In genomic region chr13:41491981-41492702, GRCm38 (mm10) we compare ENCODE assay signal across 26 mouse cellular contexts. TPM values are rescaled to one million over a fixed set of nuclear protein-coding genes. Genes with fewer than 3 reads are reported as not detected.
DNase-seq lines count a peak whose midpoint lies in the region; ATAC-seq and TF ChIP-seq lines count a peak whose summit lies in the region.
"Had no signal": no experiment of that assay in that cellular context is flagged by ENCODE, and none has a peak within 500 bp of the region (broad histone marks: within the 10 kb centered on the region; RNA-seq: fewer than 3 reads in every experiment).

No protein-coding gene starts in this region.

- no peaks in the 10 kb centered on the region for H3K36me3 ChIP-seq in forebrain, embryonic 16.5 days (ENCODE audit: control insufficient read depth, insufficient read depth)
- no peaks in the 10 kb centered on the region for H3K36me3 ChIP-seq in forebrain, embryonic 12.5 days (replicated peaks)
- H3K36me3 ChIP-seq in hindbrain, embryonic 14.5 days (replicated peaks; ENCODE audit: control insufficient read depth, insufficient read depth): no peaks in the 10 kb centered on the region
- no peaks in the 10 kb centered on the region for H3K36me3 ChIP-seq in hindbrain, embryonic 11.5 days (ENCODE audit: control insufficient read depth, insufficient read depth, low read length)
- H3K36me3 ChIP-seq in midbrain, embryonic 11.5 days (ENCODE audit: control insufficient read depth, insufficient read depth, low read length): no peaks in the 10 kb centered on the region
- H3K36me3 ChIP-seq in midbrain, embryonic 15.5 days (replicated peaks): no peaks in the 10 kb centered on the region
- H3K36me3 ChIP-seq: heart, embryonic 13.5 days; kidney, embryonic 15.5 days; limb, embryonic 12.5 days; neural tube, embryonic 15.5 days had no signal

- H3K4me1 ChIP-seq in forebrain, embryonic 16.5 days (replicated peaks; ENCODE audit: control insufficient read depth, insufficient read depth, low read length): 0 out of 2 replicates have a peak, but pooled peaks cover 3% of the 10 kb centered on the region
- H3K4me1 ChIP-seq in forebrain, embryonic 12.5 days: peaks cover 3% of the 10 kb centered on the region; the same call in 1 of the 2 replicates
- H3K4me1 ChIP-seq in hindbrain, embryonic 14.5 days (replicated peaks; ENCODE audit: control insufficient read depth, insufficient read depth, low read length): no peaks in the 10 kb centered on the region
- H3K4me1 ChIP-seq in hindbrain, embryonic 11.5 days (replicated peaks; ENCODE audit: control insufficient read depth, insufficient read depth, low read length): no peaks in the 10 kb centered on the region; the same call in 1 of the 2 replicates
- H3K4me1 ChIP-seq in midbrain, embryonic 11.5 days (ENCODE audit: control insufficient read depth, insufficient read depth, low read length): no peaks in the 10 kb centered on the region
- no peaks in the 10 kb centered on the region for H3K4me1 ChIP-seq in midbrain, embryonic 15.5 days
- H3K4me1 ChIP-seq in bone marrow, adult 2 months (ENCODE audit: control insufficient read depth, insufficient read depth, low read length): peaks cover 5% of the 10 kb centered on the region
- H3K4me1 ChIP-seq: heart, embryonic 13.5 days; neural tube, embryonic 15.5 days had no signal

- H3K9ac ChIP-seq in forebrain, embryonic 16.5 days (replicated peaks; ENCODE audit: low read depth, low read length): no peak overlapping the region
- H3K9ac ChIP-seq in forebrain, embryonic 12.5 days: no peak overlapping the region
- H3K9ac ChIP-seq in hindbrain, embryonic 14.5 days: 0 out of 2 replicates have a peak overlapping the region, but pooled peaks have one; percentile 20
- no peak overlapping the region for H3K9ac ChIP-seq in hindbrain, embryonic 11.5 days (ENCODE audit: low read depth, low read length)
- no peak overlapping the region for H3K9ac ChIP-seq in midbrain, embryonic 11.5 days (ENCODE audit: low read length)
- H3K9ac ChIP-seq in midbrain, embryonic 15.5 days: no peak overlapping the region
- H3K9ac ChIP-seq: heart, embryonic 13.5 days; kidney, embryonic 15.5 days; limb, embryonic 12.5 days; neural tube, embryonic 15.5 days had no signal

- no peak for TF ChIP-seq CTCF in bone marrow, adult 2 months (IDR thresholded peaks at IDR 0.05; ENCODE audit: control insufficient read depth, insufficient read depth, low read length)

- no peak for TF ChIP-seq POLR2A in bone marrow, adult 2 months (IDR thresholded peaks at IDR 0.05; ENCODE audit: borderline replicate concordance, control insufficient read depth, low read depth, low read length)

- H3K27me3 ChIP-seq in forebrain, embryonic 16.5 days (replicated peaks; ENCODE audit: control insufficient read depth, insufficient read depth, low read length): no peaks in the 10 kb centered on the region
- no peaks in the 10 kb centered on the region for H3K27me3 ChIP-seq in forebrain, embryonic 12.5 days
- no peaks in the 10 kb centered on the region for H3K27me3 ChIP-seq in hindbrain, embryonic 14.5 days (ENCODE audit: control insufficient read depth, insufficient read depth, low read length)
- no peaks in the 10 kb centered on the region for H3K27me3 ChIP-seq in hindbrain, embryonic 11.5 days (ENCODE audit: control insufficient read depth, insufficient read depth, low read length)
- no peaks in the 10 kb centered on the region for H3K27me3 ChIP-seq in midbrain, embryonic 11.5 days (ENCODE audit: control insufficient read depth, insufficient read depth, low read length)
- no peaks in the 10 kb centered on the region for H3K27me3 ChIP-seq in midbrain, embryonic 15.5 days (replicated peaks)
- H3K27me3 ChIP-seq: kidney, embryonic 15.5 days; limb, embryonic 12.5 days; neural tube, embryonic 15.5 days had no signal

- ATAC-seq in forebrain, embryonic 16.5 days: peak; percentile 80
- ATAC-seq in forebrain, embryonic 12.5 days (ENCODE audit: low FRiP score): no peak
- ATAC-seq in hindbrain, embryonic 14.5 days (ENCODE audit: low FRiP score): no peak
- no peak for ATAC-seq in hindbrain, embryonic 11.5 days (ENCODE audit: low FRiP score)
- no peak for ATAC-seq in midbrain, embryonic 11.5 days (ENCODE audit: low FRiP score)
- no peak for ATAC-seq in midbrain, embryonic 15.5 days (replicated peaks)
- ATAC-seq: inflammation-experienced regulatory T-cells, adult 6 months had no signal

- WGBS in forebrain, embryonic 16.5 days: 68% methylated on average over 8 of the region's 8 CpGs
- WGBS in forebrain, embryonic 12.5 days: 71% methylated on average over 8 of the region's 8 CpGs
- WGBS in hindbrain, embryonic 14.5 days: 45% methylated on average over 8 of the region's 8 CpGs
- WGBS in hindbrain, embryonic 11.5 days: 57% methylated on average over 8 of the region's 8 CpGs
- WGBS in midbrain, embryonic 11.5 days: 80% methylated on average over 8 of the region's 8 CpGs
- 49% methylated on average over 8 of the region's 8 CpGs for WGBS in midbrain, embryonic 15.5 days
- 77% methylated on average over 8 of the region's 8 CpGs for WGBS in bone marrow, adult 2 months

- H3K27ac ChIP-seq in forebrain, embryonic 16.5 days (ENCODE audit: low read length): peak overlapping the region; percentile 29
- H3K27ac ChIP-seq in forebrain, embryonic 12.5 days: no peak overlapping the region
- H3K27ac ChIP-seq in hindbrain, embryonic 14.5 days: no peak overlapping the region
- no peak overlapping the region for H3K27ac ChIP-seq in hindbrain, embryonic 11.5 days (ENCODE audit: low read depth, low read length)
- H3K27ac ChIP-seq in midbrain, embryonic 11.5 days (ENCODE audit: low read depth, low read length): no peak overlapping the region
- H3K27ac ChIP-seq in midbrain, embryonic 15.5 days: no peak overlapping the region
- peak overlapping the region; percentile 74 for H3K27ac ChIP-seq in bone marrow, adult 2 months (ENCODE audit: control insufficient read depth, insufficient read depth, low read depth, low read length, poor library complexity)
- H3K27ac ChIP-seq: heart, embryonic 13.5 days; kidney, embryonic 15.5 days; limb, embryonic 12.5 days; macrophage; neural tube, embryonic 15.5 days had no signal

- DNase-seq in hindbrain, embryonic 14.5 days (ENCODE audit: low spot score): no peak
- no peak for DNase-seq in hindbrain, embryonic 11.5 days (ENCODE audit: low spot score)
- peak; percentile 80 for DNase-seq in midbrain, embryonic 11.5 days (ENCODE audit: low spot score, missing footprints)
- DNase-seq in left cerebral cortex, postnatal 14 days (ENCODE audit: low spot score in 2 of 2): no peak
- DNase-seq: adrenal gland, postnatal 14 days; cerebellum, adult 18-20 months; cerebellum, postnatal 10 days; gastrocnemius, postnatal 36 days; heart, postnatal 10 days; kidney, adult 11 months; kidney, postnatal 25 days; lung, postnatal 10 days; retina, postnatal 1 day; right cerebral cortex, postnatal 14 days; thymus, postnatal 4 days had no signal

- H3K4me3 ChIP-seq in forebrain, embryonic 16.5 days (replicated peaks; ENCODE audit: low read length): no peak overlapping the region
- no peak overlapping the region for H3K4me3 ChIP-seq in forebrain, embryonic 12.5 days (replicated peaks)
- no peak overlapping the region for H3K4me3 ChIP-seq in hindbrain, embryonic 14.5 days (replicated peaks; ENCODE audit: low read length)
- H3K4me3 ChIP-seq in hindbrain, embryonic 11.5 days (ENCODE audit: low read depth, low read length): no peak overlapping the region
- no peak overlapping the region for H3K4me3 ChIP-seq in midbrain, embryonic 11.5 days (ENCODE audit: low read depth, low read length)
- no peak overlapping the region for H3K4me3 ChIP-seq in midbrain, embryonic 15.5 days
- H3K4me3 ChIP-seq in bone marrow, adult 2 months (replicated peaks; ENCODE audit: control insufficient read depth, low read depth, low read length): no peak overlapping the region
- H3K4me3 ChIP-seq: erythroblast, embryonic 14.5 days; heart, embryonic 13.5 days; kidney, embryonic 15.5 days; limb, embryonic 12.5 days; neural tube, embryonic 15.5 days had no signal

- intact Hi-C loops in left cerebral cortex, postnatal 14 days (cut with DNase I): no loop called here

- no peak overlapping the region for H3K4me2 ChIP-seq in forebrain, embryonic 16.5 days (ENCODE audit: low read length)
- no peak overlapping the region for H3K4me2 ChIP-seq in forebrain, embryonic 12.5 days
- no peak overlapping the region for H3K4me2 ChIP-seq in hindbrain, embryonic 14.5 days (replicated peaks)
- no peak overlapping the region for H3K4me2 ChIP-seq in hindbrain, embryonic 11.5 days (replicated peaks; ENCODE audit: low read depth, low read length)
- no peak overlapping the region for H3K4me2 ChIP-seq in midbrain, embryonic 11.5 days
- H3K4me2 ChIP-seq in midbrain, embryonic 15.5 days: no peak overlapping the region
- H3K4me2 ChIP-seq: heart, embryonic 13.5 days; kidney, embryonic 15.5 days; limb, embryonic 12.5 days; neural tube, embryonic 15.5 days had no signal

- H3K9me3 ChIP-seq in forebrain, embryonic 16.5 days (ENCODE audit: control insufficient read depth, low read length): no peaks in the 10 kb centered on the region
- H3K9me3 ChIP-seq in forebrain, embryonic 12.5 days: no peaks in the 10 kb centered on the region
- no peaks in the 10 kb centered on the region for H3K9me3 ChIP-seq in hindbrain, embryonic 14.5 days (ENCODE audit: control insufficient read depth, low read length)
- H3K9me3 ChIP-seq in hindbrain, embryonic 11.5 days (ENCODE audit: control insufficient read depth, low read length): no peaks in the 10 kb centered on the region
- no peaks in the 10 kb centered on the region for H3K9me3 ChIP-seq in midbrain, embryonic 11.5 days (ENCODE audit: control insufficient read depth, low read length)
- H3K9me3 ChIP-seq in midbrain, embryonic 15.5 days: no peaks in the 10 kb centered on the region
- H3K9me3 ChIP-seq: heart, embryonic 13.5 days; kidney, embryonic 15.5 days; limb, embryonic 12.5 days; neural tube, embryonic 15.5 days had no signal

RNA-seq across cellular contexts. Expression of gene Nedd9, which starts 5.0 kb away (rescaled TPM):
- polyA plus RNA-seq in forebrain, embryonic 16.5 days (2015; fragmentation: Nextera tagmentation; extraction: Ambion mirVana): 23.0 and 26.4 TPM in 2 replicates
- 18.9 and 20.4 TPM in 2 replicates for polyA plus RNA-seq in forebrain, embryonic 12.5 days (2016; fragmentation: Nextera tagmentation; extraction: Ambion mirVana)
- 15.2 and 16.0 TPM in 2 replicates for polyA plus RNA-seq in hindbrain, embryonic 14.5 days (2014; fragmentation: Nextera tagmentation; extraction: Ambion mirVana)
- 22.6 and 24.5 TPM in 2 replicates for polyA plus RNA-seq in hindbrain, embryonic 11.5 days (2014; fragmentation: Nextera tagmentation; extraction: Ambion mirVana)
- 18.5 and 18.7 TPM in 2 replicates for polyA plus RNA-seq in midbrain, embryonic 11.5 days (2014; fragmentation: Nextera tagmentation; extraction: Ambion mirVana)
- polyA plus RNA-seq in midbrain, embryonic 15.5 days (2015; fragmentation: Nextera tagmentation; extraction: Ambion mirVana): 13.3 and 16.5 TPM in 2 replicates
- 10.9 and 26.5 TPM in 2 replicates for polyA plus RNA-seq in bone marrow, adult 2 months (2011; ENCODE audit: insufficient read depth, insufficient read length, low replicate concordance, missing spikeins)
- total RNA-seq in left cerebral cortex, postnatal 14 days (2021): 10 to 100 TPM in 1 of 2 experiments, 1 to 10 TPM in 1; 9.6 to 13.2 TPM
- polyA plus RNA-seq: erythroblast, embryonic 14.5 days had no signal

Comparison
In these comparisons a context has a peak if more than half of its experiments do, and no peak if none do; other contexts are left out.
1. H3K27ac ChIP-seq: peak in forebrain, embryonic 16.5 days (single experiment) and bone marrow, adult 2 months (single experiment); none in forebrain, embryonic 12.5 days (single experiment), hindbrain, embryonic 14.5 days (single experiment), hindbrain, embryonic 11.5 days (single experiment), midbrain, embryonic 11.5 days (single experiment) and midbrain, embryonic 15.5 days (single experiment).